Mouse (Mus musculus) lung, adult 2 months (tissue): Measurements from ENCODE around the gene Scube3.

Source experiments
- CTCF ChIP-seq: fragments of 200-500 bp; IDR thresholded peaks from 2 replicates; pipeline ENCODE4 v1.5.1; 2011; ENCODE audit warnings: mild to moderate bottlenecking, low read length, control low read depth; ENCODE audit not compliant: insufficient read depth
- POLR2A ChIP-seq: fragments of 200-500 bp; IDR thresholded peaks from 2 replicates; pipeline ENCODE4 v1.6.1; 2011; ENCODE audit warnings: low read depth, mild to moderate bottlenecking, control low read depth, low read length, borderline replicate concordance; ENCODE audit errors: extremely low read depth

DNA sequence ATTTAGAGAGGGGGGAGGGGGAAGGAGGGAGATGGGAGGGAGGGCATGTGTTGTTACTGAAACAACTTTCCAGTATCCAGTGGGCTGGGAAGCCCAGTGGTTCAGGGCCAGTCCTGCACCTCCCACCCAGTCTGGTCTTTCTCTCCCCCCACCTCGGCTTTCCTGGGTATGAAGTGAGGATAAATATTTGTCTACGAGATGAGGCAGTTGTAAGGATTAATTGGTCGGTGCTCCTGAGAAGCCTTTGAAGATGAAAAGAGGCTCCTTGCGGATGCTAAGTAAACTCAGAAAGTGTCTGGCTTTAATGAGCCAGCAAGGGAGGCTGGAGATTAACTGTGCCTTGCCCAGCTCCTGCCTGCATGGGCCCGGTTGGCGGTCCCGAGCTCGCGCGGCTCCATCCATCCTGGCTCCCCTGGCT lies 40.0 kb upstream of the Scube3 start:
- TF ChIP-seq POLR2A (no peak), CTCF (no peak)
